Mouse (Mus musculus): ENCODE measurements around the gene Gm3526. TPM values are rescaled to one million over a fixed set of nuclear protein-coding genes. Genes with fewer than 3 reads are reported as not detected.
"Not testable (repeated sequence)": the region's sequence is repeated elsewhere in the genome, so short reads cannot be mapped to it uniquely, and the experiment has no call there.

The Gm3526 gene
- not detected for total RNA-seq (2021)
- long read RNA-seq, experiment 1 = 0 reads
- long read RNA-seq, experiment 2 = 0 reads

DNA sequence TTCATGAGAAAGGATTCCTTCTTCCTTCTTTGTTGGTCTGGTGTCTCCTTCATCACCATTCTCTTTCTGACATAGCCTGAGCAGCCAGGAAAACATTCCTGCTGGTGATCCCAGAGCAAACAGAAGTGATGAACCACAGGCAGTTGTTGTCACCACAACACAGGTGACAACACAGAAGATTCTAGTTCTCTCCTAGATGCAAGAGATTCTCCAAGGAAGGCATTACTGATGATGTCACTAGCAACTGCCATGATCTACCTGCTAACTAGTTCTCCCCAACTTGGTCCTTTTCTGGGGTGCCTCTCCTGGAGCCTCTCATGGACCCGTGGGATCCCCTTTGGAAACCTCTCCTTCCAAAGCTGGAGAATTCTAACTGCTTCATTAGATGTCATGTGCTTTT, at the start of gene Gm3526:
TSS of gene Gm3526 (minus strand) at position 101 of the 400 bp plus-strand sequence.
- intact Hi-C loops (cut with DNase I); H3K27ac ChIP-seq; H3K4me3 ChIP-seq: not testable (repeated sequence)

More for the DNA sequence above, at the start of gene Gm3526:
- DNase-seq (ENCODE audit: extremely low spot score in 1 of 2, low spot score in 2 of 2) = not testable (repeated sequence)

Other genes with a start within 250 kb of the Gm3526 start
- gene Gm3298, start 244.7 kb downstream of the Gm3526 start, total RNA-seq (2021) = not detected
- gene 4930555G01Rik, start 210.0 kb downstream of the Gm3526 start, total RNA-seq (2021) = not detected
- 1 to 10 TPM in 1 of 2 experiments, under 1 TPM in 1; 0.93 to 1.1 TPM for gene Gm8281, start 189.5 kb downstream of the Gm3526 start, total RNA-seq (2021)
- not detected for gene Gm8279, start 129.1 kb downstream of the Gm3526 start, total RNA-seq (2021)
- not detected for gene Gm3317, start 96.0 kb downstream of the Gm3526 start, total RNA-seq (2021)
- not detected for gene Gm8271, start 74.8 kb downstream of the Gm3526 start, total RNA-seq (2021)
- gene Gm3542, start 74.3 kb upstream of the Gm3526 start, total RNA-seq (2021) = not detected
- gene Gm3500, start 128.5 kb upstream of the Gm3526 start, total RNA-seq (2021) = under 1 TPM in 1 of 2 experiments, not detected in 1; 0.33 TPM
- gene Gm3194, start 194.9 kb upstream of the Gm3526 start, total RNA-seq (2021) = 1 to 10 TPM; 1.9 to 2.8 TPM
- gene Gm8246, start 217.2 kb upstream of the Gm3526 start, total RNA-seq (2021) = not detected
- gene Gm3187, start 223.6 kb upstream of the Gm3526 start, total RNA-seq (2021) = not detected
- 1 to 10 TPM in 1 of 2 experiments, under 1 TPM in 1; 0.79 to 1.3 TPM for gene Gm3488, start 241.1 kb upstream of the Gm3526 start, total RNA-seq (2021)

Data from left cerebral cortex, adult 2 months (tissue).